Mouse (Mus musculus): ENCODE results near the gene Rnf217.

The Rnf217 gene

DNA sequence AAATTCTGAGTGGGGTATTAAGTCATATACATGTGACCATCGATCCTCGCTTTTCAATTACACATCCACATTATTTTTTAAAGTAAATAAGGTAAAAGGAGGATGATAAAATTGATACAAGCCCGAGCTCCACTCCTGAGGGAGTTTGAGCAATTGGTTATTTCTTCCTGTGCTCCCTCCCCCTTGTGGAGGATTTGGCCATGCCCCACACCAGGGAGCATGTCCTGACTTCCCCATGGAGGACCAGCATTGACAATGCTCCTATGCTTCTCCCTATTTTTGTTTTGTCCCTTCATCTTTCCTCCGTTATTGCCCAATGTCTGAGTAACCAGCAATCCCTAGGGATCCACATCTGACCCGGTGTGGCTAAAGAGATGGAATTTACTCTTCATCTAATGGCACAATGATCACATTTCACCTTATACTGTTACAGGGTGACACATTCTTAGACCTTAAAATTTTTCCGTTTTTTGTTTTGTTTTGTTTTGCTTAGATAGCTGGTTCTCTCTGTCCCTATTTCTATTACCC is 53.5 kb downstream of the Rnf217 start:
- no peak for DNase-seq (ENCODE audit: inconsistent age in 2 of 2, low spot score in 1 of 2)

- peak in 1 of 2 experiments; percentile 57 for DNase-seq (ENCODE audit: inconsistent age in 2 of 2, low spot score in 1 of 2)
Observed at GRCm38 (mm10) chr10:31553302-31553701, 55.7 kb downstream of the Rnf217 start.

DNA sequence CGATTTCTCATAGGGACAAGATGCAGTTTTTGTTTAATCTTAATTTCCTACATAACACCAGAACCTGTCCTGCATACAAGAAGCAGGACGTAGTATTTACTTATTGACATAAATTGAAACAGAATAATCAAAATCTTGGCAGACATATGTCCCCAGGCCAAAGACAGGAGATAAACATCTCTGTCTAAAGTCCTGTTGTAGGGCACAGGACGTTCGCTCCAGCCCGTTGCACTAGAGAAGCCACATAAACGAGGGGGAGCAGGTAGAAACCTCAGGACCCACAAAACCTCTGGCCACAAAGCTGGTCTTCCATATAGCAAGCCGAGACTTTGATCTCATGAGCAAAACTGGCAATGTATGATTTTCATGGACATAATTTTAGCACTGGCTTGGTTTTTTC is 57.1 kb downstream of the Rnf217 start:
- DNase-seq (ENCODE audit: inconsistent age in 2 of 2, low spot score in 1 of 2) = no peak

GRCm38 (mm10) chr10:31551362-31551761 is 57.6 kb downstream of the Rnf217 start:
- no peak for DNase-seq (ENCODE audit: inconsistent age in 2 of 2, low spot score in 1 of 2)

DNA sequence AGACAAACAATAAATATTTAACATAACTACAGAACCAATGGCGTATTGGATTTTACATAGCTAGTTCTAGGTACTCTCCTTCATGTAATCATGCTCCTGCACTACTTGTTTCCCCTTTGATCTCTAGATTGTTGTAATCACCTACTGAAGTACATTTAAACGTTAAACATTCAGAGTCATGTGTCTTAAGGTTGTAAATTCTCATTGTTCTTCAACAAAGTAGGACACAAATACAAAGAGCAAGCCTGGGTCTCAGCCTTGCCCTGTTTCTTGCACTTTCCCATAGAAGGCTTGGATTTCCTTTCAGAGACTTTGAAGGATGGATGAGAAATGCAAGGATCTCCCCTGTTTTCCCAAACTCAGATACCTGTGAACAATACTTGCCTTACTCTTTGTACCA is 61.8 kb downstream of the Rnf217 start:
- DNase-seq (ENCODE audit: inconsistent age in 2 of 2, low spot score in 1 of 2) = no peak

GRCm38 (mm10) chr10:31544149-31544942 is 64.6 kb downstream of the Rnf217 start:
- no peak for DNase-seq (ENCODE audit: inconsistent age in 2 of 2, low spot score in 1 of 2)

DNA sequence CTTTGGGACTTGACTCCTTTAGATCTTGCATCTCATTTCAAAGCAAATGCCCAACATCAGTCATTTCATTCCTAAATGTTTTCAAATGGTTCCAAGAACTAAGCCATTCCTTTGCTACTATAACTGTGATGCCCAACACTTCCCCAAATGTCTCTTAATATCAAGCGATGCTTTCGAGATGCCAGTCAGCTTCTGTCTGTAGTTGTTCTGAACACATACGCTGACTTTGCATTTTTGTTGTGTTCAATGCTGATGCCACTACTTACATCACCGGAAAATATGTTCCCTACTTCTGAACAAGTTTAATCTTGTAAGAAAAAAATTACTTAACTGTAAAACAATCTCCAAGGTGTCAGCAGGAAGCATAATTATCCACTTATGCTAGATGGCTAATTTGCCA is 68.5 kb downstream of the Rnf217 start:
- no peak for DNase-seq (ENCODE audit: inconsistent age in 2 of 2, low spot score in 1 of 2)

DNA sequence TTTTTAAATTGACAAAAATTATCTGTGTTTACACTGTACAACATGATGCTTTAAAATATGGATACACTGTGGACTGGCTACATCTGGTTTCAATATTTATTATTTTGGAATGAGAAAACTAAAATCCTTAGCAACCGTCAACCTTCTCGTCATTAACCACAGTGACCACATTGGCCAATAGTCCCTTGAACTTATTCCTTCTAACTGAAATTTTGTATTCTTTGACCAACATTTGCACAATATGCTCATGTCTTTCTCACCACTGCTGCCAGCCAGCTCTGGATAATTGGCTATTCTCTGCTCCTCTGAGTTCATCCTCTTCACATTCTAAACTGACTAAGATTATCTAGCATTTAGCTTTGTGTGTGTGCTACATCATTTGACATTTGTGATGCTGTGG is 69.6 kb downstream of the Rnf217 start:
- DNase-seq (ENCODE audit: inconsistent age in 2 of 2, low spot score in 1 of 2) = no peak

- no peak for DNase-seq (ENCODE audit: inconsistent age in 2 of 2, low spot score in 1 of 2)
Observed at GRCm38 (mm10) chr10:31538721-31539120, 70.3 kb downstream of the Rnf217 start.

DNA sequence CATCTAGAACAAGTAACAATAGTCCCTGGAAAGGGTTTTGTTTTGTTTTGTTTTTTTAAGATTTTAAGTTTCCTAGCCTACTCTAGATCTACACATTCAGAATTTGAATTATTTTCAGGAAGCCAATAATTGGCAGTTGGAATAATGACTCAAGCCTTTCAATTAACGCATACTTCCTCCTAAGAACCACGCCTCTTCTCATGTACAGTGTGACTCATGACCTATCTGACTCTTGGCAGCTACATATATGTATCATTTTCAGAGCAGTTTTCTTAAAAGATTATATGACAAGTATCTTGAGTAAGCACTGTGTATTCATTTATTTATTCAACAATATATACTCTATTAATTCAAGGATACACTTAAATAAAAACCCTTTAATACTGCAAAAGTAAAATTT is 70.7 kb downstream of the Rnf217 start:
- DNase-seq (ENCODE audit: inconsistent age in 2 of 2, low spot score in 1 of 2) = no peak

DNA sequence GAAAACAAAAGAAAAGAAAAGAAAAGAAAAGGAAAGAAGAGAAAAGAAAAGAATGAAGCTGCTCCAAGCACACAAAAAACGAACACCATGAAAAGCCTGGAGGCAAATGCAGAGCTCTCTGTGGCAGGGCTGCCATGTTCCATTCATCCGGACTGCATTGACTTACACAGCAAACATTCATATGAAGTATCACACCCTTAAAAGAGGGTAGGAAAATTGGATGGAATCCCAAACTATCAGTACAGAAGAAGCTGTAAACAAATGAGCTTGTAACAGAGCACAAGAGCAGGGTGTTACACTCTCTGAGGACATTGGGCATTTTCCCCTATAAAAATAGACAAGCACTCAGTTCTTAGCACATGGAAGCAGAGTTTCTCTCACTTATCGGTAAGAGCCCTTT is 71.8 kb downstream of the Rnf217 start:
- DNase-seq (ENCODE audit: inconsistent age in 2 of 2, low spot score in 1 of 2) = no peak

DNA sequence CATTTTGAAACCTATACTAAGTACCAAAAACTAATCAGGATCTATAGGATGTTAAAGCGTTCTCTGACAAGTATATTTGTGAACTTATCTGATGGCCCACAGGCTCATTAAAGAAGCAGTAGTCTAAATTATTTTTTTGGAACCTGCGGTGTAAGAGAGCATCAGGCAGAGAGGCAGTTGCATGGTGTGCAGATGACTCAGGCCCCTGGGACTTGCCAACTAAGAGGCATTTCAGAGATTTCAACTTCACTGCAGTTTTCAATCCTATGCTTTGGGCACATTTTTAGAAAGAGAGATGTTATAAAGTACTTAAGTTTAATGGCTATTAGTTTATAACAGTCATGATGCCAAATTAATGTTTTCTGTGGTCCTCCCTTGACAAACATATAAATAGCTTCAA is 73.9 kb downstream of the Rnf217 start:
- DNase-seq (ENCODE audit: inconsistent age in 2 of 2, low spot score in 1 of 2) = no peak

GRCm38 (mm10) chr10:31533270-31533826 is 75.6 kb downstream of the Rnf217 start:
- DNase-seq (ENCODE audit: inconsistent age in 2 of 2, low spot score in 1 of 2) = no peak

GRCm38 (mm10) chr10:31532782-31533181 is 76.2 kb downstream of the Rnf217 start:
- DNase-seq (ENCODE audit: inconsistent age in 2 of 2, low spot score in 1 of 2) = no peak

DNA sequence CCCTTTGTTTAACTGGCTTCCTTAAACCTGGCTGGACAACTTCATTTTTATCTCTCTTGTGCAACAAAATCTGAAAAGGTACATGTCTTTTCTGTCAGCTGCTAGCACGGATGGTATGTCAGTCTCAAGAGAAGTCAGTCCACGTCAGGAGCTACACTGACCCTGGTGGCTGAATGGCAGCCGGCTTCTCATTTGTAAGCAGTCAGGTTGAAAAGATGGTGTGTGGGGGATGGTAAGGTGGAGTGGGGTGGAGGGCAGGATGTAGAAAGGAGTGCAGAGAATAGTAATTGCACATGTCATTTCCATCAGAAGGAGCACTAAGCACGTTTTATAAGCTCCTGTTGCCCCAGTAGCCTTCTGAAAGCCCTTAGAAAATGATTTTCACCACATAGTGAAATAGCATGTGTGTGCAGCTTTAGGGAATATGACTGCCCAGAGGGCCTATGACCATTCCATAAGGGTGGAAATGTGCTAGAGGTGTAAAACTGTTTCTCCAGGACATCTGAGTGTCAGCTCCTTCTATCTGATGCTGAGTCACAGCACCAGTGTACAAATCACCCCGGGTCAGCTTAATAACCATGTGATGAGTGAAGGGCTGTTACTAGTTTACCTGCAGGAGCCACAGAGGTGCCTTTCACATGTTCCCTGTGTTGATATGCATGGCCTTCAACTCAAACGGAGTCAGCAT is 80.5 kb downstream of the Rnf217 start:
- DNase-seq (ENCODE audit: inconsistent age in 2 of 2, low spot score in 1 of 2) = no peak

GRCm38 (mm10) chr10:31525705-31526104 is 83.3 kb downstream of the Rnf217 start:
- DNase-seq (ENCODE audit: inconsistent age in 2 of 2, low spot score in 1 of 2) = no peak

- DNase-seq (ENCODE audit: inconsistent age in 2 of 2, low spot score in 1 of 2) = peak; percentile 44 to 78
Observed at GRCm38 (mm10) chr10:31519420-31519819, 89.6 kb downstream of the Rnf217 start.

GRCm38 (mm10) chr10:31518210-31518609 is 90.8 kb downstream of the Rnf217 start:
- DNase-seq (ENCODE audit: inconsistent age in 2 of 2, low spot score in 1 of 2) = no peak

- no peak for DNase-seq (ENCODE audit: inconsistent age in 2 of 2, low spot score in 1 of 2)
Observed at GRCm38 (mm10) chr10:31517192-31517591, 91.8 kb downstream of the Rnf217 start.

DNA sequence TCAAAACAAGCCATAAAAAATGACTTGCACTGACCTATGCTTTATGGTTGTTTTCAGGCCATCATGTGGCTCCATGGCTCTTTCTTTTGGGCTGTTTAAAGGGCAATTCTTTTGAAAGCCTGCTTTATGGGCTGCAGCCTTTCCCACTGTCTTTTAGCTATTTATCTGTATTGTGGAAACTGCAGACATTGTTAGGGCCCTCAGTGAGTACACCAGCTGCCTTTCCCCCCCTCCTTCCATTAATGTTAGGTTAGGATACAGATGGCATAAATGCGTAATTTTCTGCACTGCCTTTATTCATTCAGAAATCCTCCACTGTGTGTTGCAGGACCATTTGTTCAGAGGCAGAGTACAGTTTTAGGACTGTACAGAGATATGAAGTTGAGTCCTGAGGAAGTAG is 93.1 kb downstream of the Rnf217 start:
- no peak for DNase-seq (ENCODE audit: inconsistent age in 2 of 2, low spot score in 1 of 2)

- no peak for DNase-seq (ENCODE audit: inconsistent age in 2 of 2, low spot score in 1 of 2)
Observed at GRCm38 (mm10) chr10:31504134-31504551, 104.8 kb downstream of the Rnf217 start.

GRCm38 (mm10) chr10:31503542-31504133 is 105.3 kb downstream of the Rnf217 start:
- no peak for DNase-seq (ENCODE audit: inconsistent age in 2 of 2, low spot score in 1 of 2)
